Mouse (Mus musculus) cerebellum, postnatal 36 days (tissue): ENCODE results near the gene Kif5c.

Experiments used
- DNase-seq, 2 experiments: peaks; one replicate each; pipeline ENCODE4 v3.0.0; 2021 to 2022; ENCODE audit warnings: mixed read lengths in 2 of 2

Gene Kif5c

DNA sequence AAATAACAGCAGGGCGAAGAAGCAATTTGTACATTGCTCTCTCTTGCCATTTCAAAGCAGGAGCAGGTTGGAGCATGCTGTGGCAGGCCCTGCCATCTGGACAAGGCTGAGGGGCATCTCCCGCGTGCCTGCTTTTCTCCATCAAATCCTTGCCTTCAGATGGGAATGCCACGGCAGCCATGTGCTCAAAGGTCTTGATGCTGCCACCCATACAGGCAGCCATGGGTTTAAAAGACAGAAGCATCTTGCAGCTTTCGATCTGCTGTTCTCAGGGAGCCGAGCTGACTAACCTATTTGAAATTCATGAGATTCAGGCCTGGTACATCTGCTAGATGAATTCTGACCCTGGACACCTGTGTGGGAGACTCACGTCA, 53.4 kb downstream of the Kif5c start:
- peak; percentile 84 to 85 for DNase-seq

DNA sequence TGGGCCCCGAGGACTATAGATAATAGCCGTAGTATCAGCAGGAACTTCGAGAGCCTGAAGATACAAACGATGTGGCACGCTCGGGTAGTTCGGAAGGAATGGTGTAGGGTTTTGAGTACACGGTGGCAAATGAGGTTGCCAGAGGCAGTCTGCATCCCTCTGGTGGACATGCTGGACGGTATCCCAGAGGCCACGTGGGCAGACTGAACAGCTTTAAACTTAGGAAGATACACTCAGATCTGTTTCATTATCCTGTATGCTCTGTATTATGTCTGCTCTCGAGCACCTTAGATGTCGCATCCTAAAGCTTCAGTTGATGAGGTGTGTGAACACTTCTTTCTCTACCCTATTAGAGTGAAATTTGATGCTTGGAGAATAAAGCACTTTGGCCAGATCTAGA, 56.9 kb downstream of the Kif5c start:
- DNase-seq, result peak; percentile 49 to 51

DNA sequence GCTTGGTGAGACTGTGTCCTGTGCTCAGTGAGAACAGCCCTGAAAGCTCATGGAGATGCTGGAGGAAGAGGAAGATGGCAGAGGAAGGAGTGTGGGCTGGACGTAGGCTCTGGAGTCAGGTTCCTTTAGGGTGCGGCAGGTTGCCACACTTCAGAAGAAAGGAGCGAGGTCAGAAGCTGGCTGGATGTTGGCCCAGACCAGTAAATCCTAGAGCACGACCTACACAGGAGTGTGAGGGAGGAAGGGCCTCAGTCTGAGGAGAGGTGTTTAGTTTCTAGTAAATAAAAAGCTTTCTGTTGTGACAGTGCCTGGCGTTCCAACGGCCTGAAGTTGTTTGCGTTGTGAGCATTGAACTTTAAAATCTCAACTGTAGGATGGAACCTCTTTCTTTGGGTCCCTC, 59.3 kb downstream of the Kif5c start:
- no peak for DNase-seq

DNA sequence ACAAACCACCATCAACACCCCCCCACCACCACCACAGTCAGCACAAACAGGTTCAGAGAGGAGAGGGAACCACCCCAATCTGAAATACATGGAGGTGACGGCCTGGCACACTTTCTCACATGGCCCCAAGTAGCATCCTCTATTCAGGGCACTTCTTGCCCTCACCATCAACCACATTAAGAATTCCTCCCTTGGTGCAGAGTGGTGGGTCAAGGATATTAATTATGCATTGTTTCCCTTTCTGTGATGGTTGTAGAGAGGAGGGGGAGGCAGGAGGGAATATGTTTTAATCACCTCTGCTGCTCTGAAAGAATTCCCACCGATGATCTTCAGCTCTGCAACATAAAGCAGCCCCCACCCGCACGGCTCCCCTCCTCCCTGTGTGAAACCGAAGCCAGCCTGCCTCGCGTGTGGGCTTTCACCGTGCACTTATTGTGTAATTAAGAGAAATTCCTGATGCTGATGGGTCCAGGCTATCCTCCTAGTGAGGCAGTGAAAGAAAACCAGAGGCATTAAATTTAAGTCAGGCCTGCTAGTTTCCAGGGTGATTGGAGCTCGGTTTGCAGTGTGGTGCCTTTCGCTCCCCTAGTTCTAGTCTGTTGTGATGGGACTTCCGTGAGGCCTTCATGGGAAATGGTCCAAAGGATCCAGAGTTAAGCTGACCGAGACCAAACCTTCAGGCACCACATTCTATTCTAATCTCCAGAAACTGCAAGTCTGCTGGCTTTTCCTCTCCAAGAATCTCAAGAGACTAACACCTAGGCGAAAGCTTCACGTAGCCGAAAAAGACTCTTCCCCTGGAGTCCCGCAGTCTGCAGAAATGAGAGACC, 60.3 kb downstream of the Kif5c start:
- no peak for DNase-seq

DNA sequence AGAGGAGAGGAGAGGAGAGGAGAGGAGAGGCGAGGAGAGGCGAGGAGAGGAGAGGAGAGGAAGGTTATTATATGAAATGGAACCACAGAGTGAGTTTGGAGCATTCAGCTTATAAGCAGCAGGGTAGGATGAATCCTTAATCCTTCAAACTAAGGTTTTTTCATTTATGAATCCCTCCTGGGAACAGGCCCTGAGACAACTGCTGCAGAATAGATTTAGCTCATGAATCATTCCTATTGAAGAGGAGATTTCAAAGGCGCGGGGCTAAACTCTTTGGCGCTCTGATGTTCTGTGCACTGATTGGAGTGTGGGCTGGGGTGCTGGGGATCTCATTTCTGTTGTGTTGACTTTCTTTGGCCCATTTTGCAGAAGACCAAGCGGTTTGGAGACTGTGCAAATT, 63.7 kb downstream of the Kif5c start:
- no peak for DNase-seq

DNA sequence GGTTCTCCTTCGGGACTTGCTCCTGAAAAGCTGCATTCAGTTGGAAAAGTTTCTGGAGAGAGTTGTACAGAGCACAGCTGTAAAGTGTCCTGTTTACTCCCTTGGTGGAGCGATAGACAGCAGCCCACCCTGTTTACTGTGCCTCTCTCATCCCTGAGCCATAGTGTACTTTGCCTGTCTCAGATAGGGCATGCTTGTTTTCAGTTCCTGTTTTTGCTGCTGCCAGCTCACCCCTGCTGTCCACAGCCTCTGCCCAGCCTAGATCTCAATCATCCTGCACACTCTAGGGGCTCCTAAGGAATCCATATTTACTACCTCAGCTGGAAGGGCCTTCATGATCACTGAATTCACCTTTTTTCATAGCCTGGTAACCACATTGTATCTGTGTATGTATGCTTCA, 65.7 kb downstream of the Kif5c start:
- no peak for DNase-seq

DNA sequence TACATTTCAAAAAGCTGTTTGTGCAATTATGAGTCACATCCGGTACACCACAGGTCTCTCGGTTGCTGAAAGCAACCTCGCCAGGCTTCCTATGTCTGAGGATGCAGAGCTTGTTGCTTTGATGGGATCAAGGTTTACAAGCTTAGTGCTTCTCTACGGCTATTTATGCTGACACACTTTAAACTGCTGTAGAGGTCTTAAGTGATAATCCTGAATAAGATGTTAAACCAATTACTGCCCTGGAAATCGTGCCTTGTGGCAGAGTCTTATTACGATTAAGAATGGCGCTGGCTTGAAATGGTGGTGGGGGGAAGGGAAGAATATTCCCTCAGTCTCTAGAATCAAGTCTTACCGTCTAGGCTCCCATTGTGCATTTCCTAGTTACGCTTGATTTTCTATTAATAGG, 71.3 kb downstream of the Kif5c start:
- DNase-seq, result no peak

DNA sequence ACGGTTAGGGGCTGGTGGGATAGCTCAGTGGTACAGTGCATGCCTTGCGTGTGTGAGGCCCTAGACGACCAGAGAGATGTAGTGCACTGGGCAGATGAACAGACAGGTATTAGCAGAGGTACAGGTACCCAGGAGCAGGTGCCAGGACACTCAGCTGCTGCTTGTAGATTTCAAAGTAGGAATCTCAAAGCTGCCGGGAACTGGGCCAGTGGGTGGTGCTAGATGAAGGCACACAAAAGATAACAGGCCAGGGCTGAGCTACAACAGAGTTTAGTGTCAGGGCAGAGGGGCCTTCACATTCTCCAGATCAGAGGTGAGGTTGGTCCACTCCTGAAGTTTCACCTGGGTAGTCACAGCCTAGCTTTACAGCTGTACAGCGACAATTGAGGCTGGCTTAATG, 72.3 kb downstream of the Kif5c start:
- DNase-seq, result no peak

DNA sequence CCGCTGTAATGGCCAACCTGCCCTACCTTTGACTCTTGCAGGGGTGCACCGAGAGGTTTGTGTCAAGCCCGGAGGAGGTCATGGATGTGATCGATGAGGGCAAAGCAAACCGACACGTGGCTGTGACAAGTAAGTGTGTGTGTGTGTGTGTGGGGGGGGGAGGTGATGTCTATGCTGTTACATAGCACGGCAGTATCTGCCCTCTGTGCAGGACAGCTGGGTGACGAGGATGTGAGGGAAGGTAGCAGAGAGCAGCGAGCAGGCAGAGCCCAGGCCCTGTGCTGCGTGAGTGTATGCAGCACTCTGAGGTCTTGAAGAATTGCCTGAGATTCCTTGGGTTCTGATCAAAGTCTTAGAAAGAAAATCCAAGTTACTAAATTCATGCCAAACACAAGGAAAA, 75.6 kb downstream of the Kif5c start:
- no peak for DNase-seq

DNA sequence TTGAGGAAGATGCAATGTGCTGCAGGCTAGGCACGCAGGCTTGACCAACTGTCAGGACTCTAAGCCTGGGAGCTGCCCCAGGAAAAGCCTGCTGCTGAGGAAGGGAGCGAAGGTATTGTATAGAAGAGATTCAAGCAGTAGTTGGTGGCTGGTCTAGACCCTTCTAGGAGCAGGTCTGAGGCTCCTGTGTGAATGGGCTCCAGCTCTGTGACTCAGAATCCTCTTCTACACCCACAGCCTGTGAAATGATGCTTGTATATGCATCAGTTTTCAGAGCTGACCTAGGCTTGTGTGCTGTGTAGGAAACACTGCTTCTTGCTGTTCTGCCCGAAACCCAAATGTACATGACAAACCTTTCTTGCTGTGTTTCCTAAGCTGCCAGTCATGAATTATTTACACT, 76.4 kb downstream of the Kif5c start:
- no peak for DNase-seq

DNA sequence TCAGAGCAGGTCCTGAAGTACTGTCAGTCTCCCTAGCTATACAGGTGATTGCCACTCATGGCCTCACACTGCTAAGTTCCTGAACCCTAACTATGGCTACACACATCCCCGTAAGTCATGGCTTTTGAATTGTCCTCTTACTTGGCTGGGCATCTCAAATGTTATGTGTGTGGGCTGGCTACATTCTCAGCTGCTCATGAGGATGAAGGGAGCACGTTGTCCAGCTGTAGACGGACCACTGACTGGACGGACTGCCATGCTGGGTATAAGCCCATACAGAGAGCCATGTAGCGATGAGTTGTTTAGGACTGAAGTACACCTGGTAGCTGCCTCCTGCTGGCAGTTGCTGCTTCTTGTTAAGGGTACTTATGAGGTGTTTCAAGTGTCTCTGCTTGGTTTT, 79.8 kb downstream of the Kif5c start:
- no peak for DNase-seq

DNA sequence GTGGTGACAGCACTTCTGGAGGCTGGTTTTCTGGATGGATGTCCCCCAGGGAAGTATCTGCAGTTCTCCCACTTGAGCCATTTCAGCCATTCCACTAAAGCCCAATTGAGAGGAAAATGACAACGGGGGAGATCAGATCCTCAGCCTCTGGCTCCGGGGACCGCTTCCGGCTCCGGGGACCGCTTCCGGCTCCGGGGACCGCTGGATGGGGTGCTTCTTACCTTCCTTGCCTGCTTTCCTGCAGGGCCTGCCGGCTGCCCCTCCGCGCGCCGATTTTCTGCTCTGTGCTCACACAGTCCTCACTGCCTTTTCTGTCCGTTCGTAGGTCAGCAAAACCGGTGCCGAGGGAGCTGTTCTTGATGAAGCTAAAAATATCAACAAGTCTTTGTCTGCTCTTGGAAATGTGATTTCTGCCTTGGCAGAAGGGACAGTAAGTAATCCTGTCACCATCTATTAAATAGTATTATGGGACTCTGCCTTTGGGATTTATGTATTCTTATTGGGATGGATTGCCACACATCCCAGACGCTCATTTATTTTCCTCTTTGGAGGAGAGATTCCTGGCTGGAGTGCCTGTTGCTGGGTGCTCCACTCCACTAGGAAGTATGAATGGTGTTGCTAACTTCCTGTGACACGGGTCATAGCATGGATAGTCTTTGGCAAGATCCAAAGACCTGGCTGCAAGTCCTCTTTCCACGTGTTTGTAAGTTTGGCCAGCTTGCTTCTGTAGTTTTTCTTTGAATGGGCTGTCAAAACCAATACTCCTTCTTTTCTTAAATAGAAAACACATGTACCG, 81.3 kb downstream of the Kif5c start:
- no peak for DNase-seq

DNA sequence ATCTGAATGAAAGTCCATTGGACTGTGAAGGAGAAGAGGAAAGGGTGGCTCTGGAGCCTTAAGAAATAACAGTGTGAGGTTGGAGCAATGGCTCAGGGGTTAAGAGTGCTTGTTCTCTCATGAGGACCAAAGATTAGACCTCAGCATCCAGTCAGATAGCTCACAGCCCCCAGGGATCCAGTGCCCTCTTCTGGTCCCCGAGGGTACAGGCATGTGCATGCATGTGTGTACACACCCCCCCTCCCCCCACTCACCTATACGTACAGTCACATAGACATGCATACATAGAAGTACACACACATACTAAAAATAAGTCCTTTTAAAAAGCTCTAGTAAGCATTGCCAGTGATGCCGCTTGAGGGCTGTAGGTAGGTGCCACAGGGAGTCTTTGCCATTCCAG, 91.1 kb downstream of the Kif5c start:
- DNase-seq, result peak in 1 of 2 experiments; percentile 50

DNA sequence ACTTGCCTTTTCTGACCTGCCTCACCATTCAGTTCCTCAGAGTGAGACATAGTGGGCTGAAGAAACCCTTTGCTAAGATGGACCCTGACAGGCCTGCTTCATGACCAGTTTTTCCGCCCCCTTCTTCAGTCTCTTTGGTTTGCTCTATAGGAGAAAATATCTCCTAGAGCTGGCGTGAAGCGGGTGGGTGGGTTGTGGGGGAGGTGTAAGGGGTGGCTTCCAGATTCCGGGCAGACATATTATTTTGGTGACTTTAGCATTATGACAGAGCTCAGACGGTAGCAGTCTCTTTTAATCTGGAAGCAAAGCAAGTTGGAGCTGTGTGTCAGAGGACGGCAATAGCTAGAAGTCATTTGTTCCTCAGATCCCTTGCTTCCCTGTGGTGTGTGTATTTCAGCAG, 92.6 kb downstream of the Kif5c start:
- DNase-seq, result no peak

DNA sequence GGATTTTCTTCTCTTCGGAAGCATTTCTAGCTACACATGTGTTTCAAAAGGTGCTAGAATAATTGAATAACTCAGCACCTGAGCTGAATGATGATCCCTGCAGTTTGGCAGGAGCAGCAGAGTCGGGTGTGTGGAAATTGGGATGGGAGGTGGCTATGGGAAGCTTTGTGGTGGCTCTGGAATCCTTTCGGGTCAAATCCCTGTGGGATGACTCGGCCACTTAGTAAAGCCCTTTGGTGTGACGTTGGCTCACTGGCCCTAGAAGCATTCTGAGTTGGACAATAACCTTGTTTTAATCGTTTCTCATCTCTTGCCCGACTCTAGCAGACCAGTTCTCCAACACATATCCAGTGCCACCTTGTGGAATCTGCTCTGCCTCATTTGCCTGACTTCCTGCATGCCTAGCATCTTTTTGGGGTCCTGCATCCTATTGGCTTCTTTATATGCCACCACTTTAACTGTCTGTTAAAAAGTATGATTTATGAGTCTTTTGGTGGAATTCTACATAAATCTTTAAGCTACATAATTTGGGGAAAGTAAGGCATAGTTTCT, 93.3 kb downstream of the Kif5c start:
- DNase-seq, result peak in 1 of 2 experiments; percentile 26

DNA sequence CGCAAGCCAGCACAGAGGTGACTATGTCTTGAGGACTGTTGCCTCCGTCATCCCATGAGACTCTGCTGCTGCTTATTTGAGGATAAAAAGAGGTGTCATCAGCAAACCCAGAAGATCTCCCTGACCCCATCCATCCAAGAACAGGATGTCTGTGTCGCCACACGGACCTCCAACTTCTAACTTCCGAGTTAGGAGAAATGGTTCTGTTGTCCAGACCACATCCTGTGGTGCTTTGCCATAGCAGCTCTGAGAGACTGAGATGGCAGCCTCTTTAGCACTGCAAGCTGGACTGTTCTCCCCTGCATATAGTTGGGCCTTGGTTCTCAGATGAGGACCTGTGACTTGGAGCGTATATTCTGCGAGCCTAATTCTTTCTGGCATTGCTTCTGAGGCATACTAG, 97.4 kb downstream of the Kif5c start:
- DNase-seq, result no peak

DNA sequence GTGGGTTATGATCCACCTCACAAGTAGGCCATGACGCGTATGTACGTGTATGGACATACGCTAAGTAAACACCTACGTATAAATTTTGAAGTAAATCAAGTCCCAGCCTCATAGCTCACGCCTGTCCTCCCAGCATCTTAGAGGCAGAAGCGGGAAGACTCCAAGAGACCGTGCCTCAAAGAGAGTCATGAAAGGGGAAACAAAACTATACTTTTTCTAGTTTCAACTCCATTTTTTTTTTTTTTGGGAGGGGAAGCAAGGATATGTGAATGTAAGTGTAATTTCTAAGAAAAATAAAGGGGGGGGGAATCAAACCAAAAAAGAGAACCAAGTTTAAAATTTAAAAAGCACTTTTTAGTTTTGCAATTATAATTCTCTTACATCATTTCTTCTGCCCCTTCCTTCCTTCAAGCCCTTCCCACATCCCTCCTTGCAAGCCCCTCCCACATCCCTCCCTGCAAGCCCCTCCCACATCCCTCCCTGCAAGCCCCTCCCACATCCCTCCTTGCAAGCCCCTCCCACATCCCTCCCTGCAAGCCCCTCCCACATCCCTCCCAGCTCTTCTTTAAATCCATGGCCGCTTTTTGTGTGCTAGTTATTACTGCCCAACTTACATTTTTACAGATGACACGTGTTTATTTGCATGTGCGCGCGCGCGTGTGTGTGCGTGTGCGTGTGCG, 98.5 kb downstream of the Kif5c start:
- no peak for DNase-seq

DNA sequence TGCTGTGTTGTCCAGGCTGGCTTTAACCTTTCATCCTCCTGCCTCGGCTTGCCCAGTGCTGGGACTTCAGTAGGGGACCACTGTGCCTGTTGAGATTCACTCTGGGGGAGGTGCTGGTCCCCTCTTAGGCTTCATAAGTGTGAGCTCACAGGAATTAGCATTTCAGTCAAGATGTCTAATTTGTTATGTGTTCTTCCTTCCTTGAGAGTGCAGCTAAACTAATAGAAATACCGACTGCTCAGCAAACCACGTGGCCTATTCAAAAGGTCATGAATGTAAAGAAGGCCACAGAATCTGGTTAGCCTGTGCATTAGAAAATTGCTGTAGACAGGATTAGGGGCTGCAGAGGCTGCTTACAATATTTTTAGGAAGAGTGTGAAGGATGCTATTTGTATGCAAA, 99.4 kb downstream of the Kif5c start:
- DNase-seq, result no peak

DNA sequence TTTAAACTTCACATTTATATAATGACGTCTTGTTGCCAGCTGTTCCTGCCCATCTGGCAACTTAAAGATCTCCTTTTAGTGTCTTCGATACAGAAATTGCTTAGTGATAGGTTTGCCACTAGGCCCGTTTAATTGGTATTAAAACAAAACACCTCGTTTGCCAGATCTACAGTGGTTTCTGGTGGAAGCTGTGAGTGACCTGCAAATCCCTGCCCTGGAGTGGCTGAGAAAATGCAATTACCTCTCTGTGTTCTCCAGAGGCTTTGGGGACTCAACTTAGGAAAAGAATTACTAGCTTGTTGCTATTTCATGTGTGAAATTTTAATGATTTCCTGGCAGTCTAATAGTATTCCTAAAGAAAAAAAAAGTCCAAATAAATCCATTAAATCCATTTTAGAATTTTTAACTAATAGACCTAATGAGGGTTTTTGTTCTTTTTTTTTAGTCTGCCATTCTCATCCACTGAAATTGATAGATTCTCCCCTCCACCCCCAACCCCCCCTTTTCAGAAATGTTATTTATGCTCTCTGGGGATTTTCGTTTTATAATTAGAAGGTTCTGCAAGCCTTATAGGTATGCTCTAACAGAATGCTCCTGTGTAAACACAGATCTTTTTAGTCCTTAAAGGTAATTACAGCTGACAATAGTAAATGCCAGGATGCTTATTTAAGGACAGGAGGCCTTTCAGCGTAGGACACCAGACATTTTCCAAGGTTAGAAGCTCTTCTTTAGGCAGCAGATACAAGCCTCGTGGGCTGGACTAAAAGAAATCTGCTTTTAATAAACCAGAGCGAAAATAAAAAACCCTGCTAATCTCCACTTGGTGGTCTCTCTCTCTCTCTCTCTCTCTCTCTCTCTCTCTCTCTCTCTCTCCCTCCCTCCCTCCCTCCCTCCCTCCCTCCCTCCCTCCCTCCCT, 100.1 kb downstream of the Kif5c start:
- DNase-seq, result no peak

DNA sequence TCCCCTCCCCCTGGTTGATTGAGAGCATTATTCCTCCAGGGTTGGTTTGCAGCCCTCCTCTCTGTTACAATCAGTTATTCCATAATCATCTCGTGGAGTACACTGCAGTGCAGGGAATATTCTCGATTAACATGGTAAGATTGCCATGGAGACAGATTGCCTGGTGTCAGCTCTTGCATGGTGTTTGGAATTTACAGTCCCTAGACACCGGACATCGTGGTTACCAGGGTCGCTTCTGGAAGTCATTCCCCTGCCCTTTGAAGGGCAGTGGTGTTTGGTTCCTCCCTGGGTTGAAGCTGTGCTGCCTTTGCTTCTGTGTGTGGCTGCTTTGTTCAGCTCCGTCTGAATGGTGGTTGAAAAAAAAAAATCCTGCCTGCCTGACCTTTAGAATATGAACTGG, 100.8 kb downstream of the Kif5c start:
- DNase-seq, result no peak

DNA sequence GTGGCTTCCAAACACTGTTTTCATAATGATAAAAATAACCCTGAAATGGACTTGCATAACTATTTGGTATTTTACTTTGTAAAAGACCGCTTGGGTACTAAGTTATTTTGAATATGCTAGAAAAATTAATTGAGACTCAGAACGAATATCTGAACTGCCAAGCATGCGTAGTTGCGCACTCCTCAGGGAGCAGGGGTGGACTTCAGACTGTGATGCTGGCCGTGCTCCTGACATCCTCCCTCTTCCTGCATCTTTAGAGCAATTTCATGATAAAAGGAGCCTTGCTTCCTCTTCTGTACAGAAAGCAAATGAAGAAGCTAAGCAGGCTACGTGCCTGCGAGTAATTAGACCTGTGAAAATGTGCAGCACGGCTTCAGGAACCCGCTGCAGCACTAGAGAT, 101.2 kb downstream of the Kif5c start:
- DNase-seq, result no peak

DNA sequence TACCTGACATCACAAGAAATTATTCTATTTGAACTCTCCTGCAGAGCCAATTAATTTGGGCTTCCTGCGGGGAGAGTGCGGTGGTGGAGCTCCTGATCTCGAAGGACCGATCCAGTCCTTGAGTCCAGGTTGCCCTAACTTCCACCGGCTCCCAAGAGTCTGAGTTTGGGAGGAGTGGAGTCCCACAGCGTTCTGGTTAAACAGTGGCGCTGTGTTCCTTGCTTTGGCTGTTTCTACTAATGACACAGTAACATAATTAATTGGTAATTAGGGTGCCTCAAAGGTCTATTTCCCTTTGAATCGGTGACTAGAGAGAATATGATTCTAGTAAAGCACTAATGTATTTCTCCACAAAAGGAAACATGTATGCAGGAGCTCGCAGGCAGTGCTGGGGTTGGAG, 103.2 kb downstream of the Kif5c start:
- DNase-seq, result no peak
